Mouse (Mus musculus) kidney, embryonic 14.5 days (tissue): ENCODE results near the gene Nol3. TPM values are rescaled to one million over a fixed set of nuclear protein-coding genes. Genes with fewer than 3 reads are reported as not detected.

Experiments
- ATAC-seq: fragments of 200-750 bp; cut with Nextera tagmentation; 2 replicates; pipeline ENCODE4 v1.8.0; 2017; ENCODE audit warnings: moderate number of reproducible peaks, mild to moderate bottlenecking, moderate TSS enrichment, moderate library complexity; ENCODE audit not compliant: low FRiP score, low TSS enrichment
- H3K27ac ChIP-seq: fragments of 300-500 bp; sonication (generic); 2 replicates; pipeline ENCODE4 v1.5.1; 2014; ENCODE audit warnings: low read depth, mild to moderate bottlenecking, low read length, moderate library complexity, mixed read lengths
- H3K27me3 ChIP-seq: fragments of 300-500 bp; sonication (generic); 2 replicates; pipeline ENCODE4 v1.6.1; 2014; ENCODE audit warnings: mild to moderate bottlenecking, low read length; ENCODE audit not compliant: control insufficient read depth, insufficient read depth
- H3K36me3 ChIP-seq: fragments of 300-500 bp; sonication (generic); 2 replicates; pipeline ENCODE4 v1.6.1; 2014; ENCODE audit warnings: low read length, mixed read lengths; ENCODE audit not compliant: control insufficient read depth, insufficient read depth
- H3K4me1 ChIP-seq: fragments of 300-500 bp; sonication (generic); 2 replicates; pipeline ENCODE4 v1.6.1; 2014; ENCODE audit warnings: low read length, mixed read lengths; ENCODE audit not compliant: control insufficient read depth, insufficient read depth
- H3K4me2 ChIP-seq: fragments of 300-500 bp; sonication (generic); replicated peaks from 2 replicates; pipeline ENCODE4 v1.6.1; 2014; ENCODE audit warnings: low read depth, mild to moderate bottlenecking, low read length
- H3K4me3 ChIP-seq: fragments of 300-500 bp; sonication (generic); 2 replicates; pipeline ENCODE4 v1.5.1; 2014; ENCODE audit warnings: mild to moderate bottlenecking, low read length
- H3K9ac ChIP-seq: fragments of 300-500 bp; sonication (generic); 2 replicates; pipeline ENCODE4 v1.6.1; 2014; ENCODE audit warnings: low read depth, mild to moderate bottlenecking, low read length, moderate library complexity
- H3K9me3 ChIP-seq: fragments of 300-500 bp; sonication (generic); 2 replicates; pipeline ENCODE4 v1.6.1; 2016; ENCODE audit warnings: low read length; ENCODE audit not compliant: control insufficient read depth
- WGBS: fragments of 180-500 bp; shearing (Covaris S2); extraction: QIAGEN DNeasy Blood & Tissue Kit; methylation state at CpG from one replicate; pipeline ENCODE4 v1.1.7; 2014; 5-methylcytosine and 5-hydroxymethylcytosine counted together
- polyA plus RNA-seq: library from polyadenylated mRNA; unstranded; fragments of >200 nt; fragmentation: Nextera tagmentation; extraction: Ambion mirVana; gene quantifications from 2 replicates; pipeline ENCODE4 v1.2.1, GENCODE M21; 2014

The Nol3 gene
- polyA plus RNA-seq, 1 experiment from 2014 or later: 0.85 TPM

DNA sequence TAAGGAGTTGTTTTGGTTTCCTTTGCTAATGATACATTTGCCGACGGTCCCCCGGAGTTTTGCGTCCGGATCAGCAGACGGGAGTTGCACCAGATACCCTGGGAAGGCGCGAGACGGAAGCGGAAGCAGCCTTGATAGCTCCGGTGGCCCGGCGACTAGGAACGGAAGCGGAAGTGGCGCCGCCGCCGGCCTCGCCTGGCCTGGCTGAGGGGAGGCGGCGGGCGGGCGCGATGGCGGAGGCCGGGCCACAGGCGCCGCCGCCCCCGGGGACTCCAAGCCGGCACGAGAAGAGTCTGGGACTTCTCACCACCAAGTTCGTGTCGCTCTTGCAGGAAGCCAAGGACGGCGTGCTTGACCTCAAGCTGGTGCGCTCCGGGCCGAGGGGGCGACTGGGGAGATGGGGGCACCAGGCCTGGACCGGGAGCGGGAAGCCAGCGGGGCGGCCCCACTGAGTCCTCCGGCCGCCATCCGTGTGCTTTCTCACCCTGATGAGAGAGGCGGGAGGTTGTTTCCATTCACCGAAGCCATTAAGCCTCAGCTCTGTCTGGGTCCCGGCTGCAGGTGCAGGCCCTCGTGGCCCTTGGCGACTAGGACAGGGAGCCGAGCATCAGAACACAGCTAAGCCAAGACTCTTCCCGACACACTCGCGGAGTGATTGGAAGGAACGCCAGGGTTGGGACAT is 21.7 kb downstream of the Nol3 start, which contains the start of gene E2f4:
Gene E2f4, plus strand, starts transcription at position 153 of the 682 bp plus-strand sequence.
- H3K27me3 ChIP-seq: no peaks in the 10 kb centered on the region

DNA sequence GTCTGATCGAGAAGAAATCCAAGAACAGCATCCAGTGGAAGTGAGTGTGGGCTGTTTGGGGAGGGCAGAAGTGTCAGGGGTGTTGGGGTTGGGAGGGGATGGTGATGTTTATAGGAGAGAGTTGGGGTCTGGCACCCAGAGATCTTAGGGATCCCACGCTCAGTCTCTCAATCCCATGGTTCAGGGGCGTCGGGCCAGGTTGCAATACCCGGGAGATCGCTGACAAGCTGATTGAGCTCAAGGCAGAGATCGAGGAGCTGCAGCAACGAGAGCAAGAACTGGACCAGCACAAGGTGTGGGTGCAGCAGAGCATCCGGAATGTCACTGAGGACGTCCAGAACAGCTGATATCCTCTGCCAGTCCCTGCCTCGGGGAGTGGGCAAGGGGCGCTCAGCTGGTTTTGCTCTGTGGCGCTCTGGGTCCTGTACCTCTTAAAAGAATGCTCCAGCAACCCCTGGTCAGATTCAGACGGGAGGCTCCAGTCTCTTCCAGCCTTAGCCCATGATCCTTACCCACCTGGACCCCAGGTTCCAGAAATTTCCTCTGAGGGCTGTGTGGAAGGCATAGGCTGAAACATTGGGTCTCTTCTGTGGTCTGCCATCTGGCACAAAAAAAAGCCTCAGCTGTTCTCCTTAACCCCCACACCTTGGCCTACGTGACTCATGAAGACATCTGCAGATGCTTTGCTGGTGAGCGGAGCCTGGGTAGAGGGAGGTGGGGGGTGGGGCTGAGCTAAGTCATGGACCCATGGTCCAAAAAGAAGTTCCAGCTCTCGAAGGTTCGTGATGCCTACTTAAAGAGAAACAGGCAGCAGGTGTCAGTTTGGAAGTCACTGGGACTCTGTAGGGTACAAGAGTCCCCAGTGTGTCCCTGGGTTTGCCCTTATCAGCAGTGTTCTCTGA is 22.7 kb downstream of the Nol3 start:
- no peak for ATAC-seq
- peak overlapping the region; percentile 91 for H3K4me2 ChIP-seq
- H3K27me3 ChIP-seq: no peaks in the 10 kb centered on the region
- peaks cover 13% of the 10 kb centered on the region for H3K4me1 ChIP-seq
- H3K27ac ChIP-seq: peak overlapping the region; percentile 37; the same call in 1 of the 2 replicates
- peaks cover 45% of the 10 kb centered on the region for H3K36me3 ChIP-seq
- WGBS: 53% methylated on average over 18 of the region's 18 CpGs
- H3K9me3 ChIP-seq: no peaks in the 10 kb centered on the region
- peak overlapping the region; percentile 93 for H3K9ac ChIP-seq
- peak overlapping the region; percentile 96 for H3K4me3 ChIP-seq

More for the DNA sequence above, 21.7 kb downstream of the Nol3 start, which contains the start of gene E2f4:
- Histone ChIP-seq H3K4me3 (peak within 1 kb of the TSS; percentile 96), H3K27ac (peak within 1 kb of the TSS; percentile 37; the same call in 1 of the 2 replicates), H3K9me3 (no peaks in the 10 kb centered on the region), H3K4me2 (peak within 1 kb of the TSS; percentile 91), H3K9ac (peak within 1 kb of the TSS; percentile 93), H3K4me1 (peaks cover 13% of the 10 kb centered on the region), H3K36me3 (peaks cover 38% of the 10 kb centered on the region)
- WGBS: 0% methylated on average over 36 of the region's 58 CpGs
- ATAC-seq: peak; percentile 90

DNA sequence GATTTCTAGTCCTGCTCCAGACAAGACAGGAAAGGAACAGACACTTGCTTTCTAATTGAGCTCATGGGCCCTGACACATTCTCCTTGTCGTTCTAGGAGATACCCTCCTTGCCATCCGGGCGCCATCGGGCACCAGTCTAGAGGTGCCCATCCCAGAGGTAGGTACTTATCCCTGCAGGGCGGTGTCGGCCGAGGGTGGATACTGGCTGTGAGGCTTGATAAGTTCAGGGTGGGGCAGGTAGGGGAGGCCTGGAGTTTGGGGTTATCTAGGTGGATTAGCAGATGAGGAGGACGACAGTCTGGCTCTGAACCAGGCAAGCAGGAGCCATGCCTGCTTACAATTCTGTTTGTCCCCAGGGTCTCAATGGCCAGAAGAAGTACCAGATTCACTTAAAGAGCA is 24.0 kb downstream of the Nol3 start:
- Histone ChIP-seq H3K4me3 (no peak overlapping the region), H3K4me2 (no peak overlapping the region), H3K27ac (no peak overlapping the region), H3K36me3 (peaks cover 57% of the 10 kb centered on the region), H3K9me3 (no peaks in the 10 kb centered on the region), H3K27me3 (no peaks in the 10 kb centered on the region), H3K4me1 (peaks cover 19% of the 10 kb centered on the region), H3K9ac (no peak overlapping the region)
- no peak for ATAC-seq
- 92% methylated on average over 8 of the region's 8 CpGs for WGBS

DNA sequence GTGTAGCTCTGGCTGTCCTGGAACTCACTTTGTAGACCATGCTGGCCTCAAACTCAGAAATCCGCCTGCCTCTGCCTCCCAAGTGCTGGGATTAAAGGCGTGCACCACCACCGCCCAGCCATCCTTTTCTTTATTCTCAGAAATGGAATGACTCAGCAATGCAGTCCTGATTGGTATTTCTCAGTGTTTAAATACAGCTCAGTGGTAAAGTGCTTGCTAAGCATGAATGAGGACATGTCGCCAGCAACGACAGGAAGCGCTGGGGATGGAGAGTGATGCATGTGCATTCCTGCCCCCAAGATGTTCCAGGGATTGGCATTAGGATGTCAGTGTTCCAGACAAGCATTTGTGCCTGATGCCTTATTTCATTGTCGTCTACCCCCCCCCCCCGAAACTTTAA is 27.5 kb downstream of the Nol3 start:
- peaks cover 67% of the 10 kb centered on the region for H3K36me3 ChIP-seq
- no peaks in the 10 kb centered on the region for H3K9me3 ChIP-seq
- no peak for ATAC-seq
- peaks cover 25% of the 10 kb centered on the region for H3K4me1 ChIP-seq
- H3K27ac ChIP-seq: no peak overlapping the region
- H3K4me3 ChIP-seq: no peak overlapping the region
- H3K27me3 ChIP-seq: no peaks in the 10 kb centered on the region
- H3K4me2 ChIP-seq: no peak overlapping the region
- H3K9ac ChIP-seq: no peak overlapping the region
- WGBS: 87% methylated on average over 8 of the region's 8 CpGs

DNA sequence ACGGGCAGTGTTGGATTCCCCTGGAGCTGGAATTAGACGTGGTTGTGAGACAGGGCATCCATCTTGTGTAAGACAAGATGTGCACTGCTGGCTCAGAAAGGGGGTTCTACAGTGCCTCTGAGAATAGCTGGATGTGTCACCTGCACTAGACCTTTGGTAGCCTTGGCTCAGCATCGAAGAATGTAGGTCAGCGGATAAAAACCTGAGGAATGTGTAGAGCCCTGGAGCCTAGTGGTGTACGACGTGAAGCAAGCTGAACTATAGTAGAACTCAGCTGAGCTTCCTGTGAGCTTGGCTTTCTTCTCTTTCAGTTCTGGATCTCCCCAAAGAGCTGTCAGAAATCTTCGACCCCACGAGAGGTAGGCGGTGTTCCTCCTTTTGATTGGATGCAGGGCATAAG is 27.9 kb downstream of the Nol3 start:
- Histone ChIP-seq H3K4me1 (peaks cover 20% of the 10 kb centered on the region; the same call in 1 of the 2 replicates), H3K4me3 (no peak overlapping the region), H3K9ac (no peak overlapping the region), H3K36me3 (peaks cover 68% of the 10 kb centered on the region), H3K27ac (no peak overlapping the region), H3K4me2 (no peak overlapping the region), H3K9me3 (no peaks in the 10 kb centered on the region), H3K27me3 (no peaks in the 10 kb centered on the region)
- no peak for ATAC-seq
- WGBS: 84% methylated on average over 9 of the region's 9 CpGs

DNA sequence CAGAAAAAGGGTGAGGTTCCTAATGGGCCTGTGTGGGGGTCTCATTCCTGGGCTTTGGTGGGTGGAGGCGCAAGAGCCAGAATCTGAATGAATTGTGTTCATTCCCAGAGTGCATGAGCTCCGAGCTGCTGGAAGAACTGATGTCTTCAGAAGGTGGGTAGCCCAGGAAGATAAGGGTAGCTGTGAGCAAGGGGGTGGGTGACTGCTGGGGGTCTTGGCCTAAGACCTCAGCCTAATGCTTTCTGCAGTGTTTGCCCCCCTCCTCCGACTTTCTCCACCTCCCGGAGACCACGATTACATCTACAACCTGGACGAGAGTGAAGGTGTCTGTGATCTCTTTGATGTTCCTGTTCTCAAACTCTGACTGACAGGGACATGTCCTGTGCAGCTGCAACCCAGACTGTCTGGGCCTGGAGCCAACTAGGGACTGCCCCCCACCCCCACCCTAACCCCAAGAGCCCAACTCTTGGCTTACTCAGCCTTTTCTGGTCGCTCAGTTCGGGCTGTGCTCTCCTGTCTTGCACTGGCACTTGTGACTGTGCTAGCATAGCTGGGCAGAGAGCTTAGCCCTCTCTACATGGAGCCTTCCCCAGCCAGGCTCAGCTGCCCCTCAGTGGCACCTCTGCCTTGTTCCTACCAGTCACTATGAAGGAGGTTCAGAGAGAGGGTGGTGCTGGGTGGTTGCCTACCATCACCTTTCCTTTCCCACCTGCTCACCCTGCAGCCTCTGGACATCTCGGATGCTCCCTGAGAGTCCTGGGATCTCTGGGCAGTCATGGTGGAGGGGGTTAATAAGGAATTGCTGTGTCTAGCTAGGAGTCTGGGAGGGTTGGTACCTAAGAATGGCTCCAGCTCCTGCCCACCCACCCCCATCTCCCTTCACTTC is 28.6 kb downstream of the Nol3 start:
- Histone ChIP-seq H3K9me3 (no peaks in the 10 kb centered on the region), H3K4me2 (no peak overlapping the region), H3K9ac (no peak overlapping the region), H3K4me1 (peaks cover 18% of the 10 kb centered on the region; the same call in 1 of the 2 replicates), H3K27me3 (no peaks in the 10 kb centered on the region), H3K27ac (peak overlapping the region; percentile 55), H3K36me3 (peaks cover 69% of the 10 kb centered on the region), H3K4me3 (no peak overlapping the region)
- WGBS: 75% methylated on average over 9 of the region's 9 CpGs
- peak; percentile 10 for ATAC-seq

DNA sequence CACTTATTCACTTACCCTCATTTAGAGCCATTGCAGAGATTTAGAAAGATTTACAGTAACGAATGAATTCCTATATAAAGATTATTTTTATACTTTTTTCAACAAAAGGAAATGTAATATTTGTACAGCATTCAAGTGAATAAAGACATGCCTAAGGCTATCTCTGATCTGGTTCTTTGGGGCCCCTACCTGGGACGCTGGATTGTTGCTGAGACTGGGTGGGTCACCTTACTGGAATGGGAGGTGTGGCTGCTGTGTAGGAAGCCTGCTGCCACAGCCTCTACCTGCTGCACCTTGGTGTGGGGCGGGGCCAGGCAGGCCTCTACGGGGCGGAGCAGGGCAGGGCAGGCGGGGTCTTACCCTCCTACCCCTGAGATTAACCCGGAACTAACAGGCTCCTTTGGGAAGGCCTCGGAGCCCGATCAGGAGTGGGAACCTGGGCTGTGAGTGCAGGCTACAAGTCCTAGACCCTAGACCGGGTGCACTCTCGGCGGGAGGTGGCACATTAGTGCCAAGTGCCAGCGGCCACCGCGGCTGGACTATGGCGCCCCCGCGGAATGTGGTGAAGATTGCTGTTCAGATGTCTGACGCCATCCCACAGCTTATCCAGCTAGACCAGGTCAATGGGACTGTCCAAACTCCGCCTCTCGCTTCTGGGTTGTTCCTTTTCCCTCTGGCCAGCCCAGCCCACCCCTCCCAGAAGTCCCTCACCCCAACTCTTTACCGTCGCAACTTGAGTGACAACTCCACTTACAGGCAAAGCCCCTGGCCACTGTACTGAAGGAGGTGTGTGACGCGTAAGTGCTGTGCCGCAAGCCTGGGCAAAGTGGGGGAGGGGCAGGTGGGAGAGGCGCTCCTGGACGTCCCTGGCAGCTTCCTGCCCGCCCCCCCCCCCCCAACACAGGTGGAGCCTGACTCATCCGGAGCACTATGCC is 29.5 kb downstream of the Nol3 start, which contains the start of gene Elmo3:
Gene Elmo3, plus strand, starts transcription at position 391 of the 935 bp plus-strand sequence.
- Histone ChIP-seq H3K27ac (peak within 1 kb of the TSS; percentile 69), H3K36me3 (peaks cover 60% of the 10 kb centered on the region), H3K9ac (peak within 1 kb of the TSS; percentile 60), H3K27me3 (no peaks in the 10 kb centered on the region), H3K9me3 (no peaks in the 10 kb centered on the region), H3K4me1 (peaks cover 18% of the 10 kb centered on the region; the same call in 1 of the 2 replicates), H3K4me3 (peak within 1 kb of the TSS; percentile 38), H3K4me2 (peak within 1 kb of the TSS; percentile 72)
- peak; percentile 87 for ATAC-seq
- 4% methylated on average over 30 of the region's 30 CpGs for WGBS
